Mouse (Mus musculus) liver, embryonic 14.5 days (tissue): ENCODE measurements around the gene Ppp4r4. TPM values are rescaled to one million over a fixed set of nuclear protein-coding genes. Genes with fewer than 3 reads are reported as not detected.

ENCODE experiments used
- ATAC-seq: fragments of 200-750 bp; cut with Nextera tagmentation; 2 replicates; pipeline ENCODE4 v1.8.0; 2017; ENCODE audit warnings: moderate number of reproducible peaks, mild to moderate bottlenecking, moderate library complexity; ENCODE audit not compliant: insufficient read depth
- DNase-seq, 3 experiments: peaks; one replicate each; pipeline ENCODE4 v3.0.0-alpha.2; 2012 to 2013; ENCODE audit warnings: low read depth in 3 of 3, low spot score in 3 of 3
- H3K27ac ChIP-seq: fragments of 300-500 bp; sonication (generic); 2 replicates; pipeline ENCODE4 v1.5.1; 2014; ENCODE audit warnings: moderate library complexity, mild to moderate bottlenecking, control low read depth, inconsistent platforms
- H3K27me3 ChIP-seq: fragments of 300-500 bp; sonication (generic); 2 replicates; pipeline ENCODE4 v1.6.1; 2014; ENCODE audit warnings: mild to moderate bottlenecking, low read length, moderate library complexity; ENCODE audit not compliant: control insufficient read depth, insufficient read depth
- H3K36me3 ChIP-seq: fragments of 300-500 bp; sonication (generic); replicated peaks from 2 replicates; pipeline ENCODE4 v1.6.1; 2014; ENCODE audit warnings: low read depth; ENCODE audit not compliant: control insufficient read depth, insufficient read depth
- H3K4me1 ChIP-seq, 2 experiments: fragments of 200-500 bp in 1 of 2; fragments of 300-500 bp in 1 of 2; sonication (generic) in 1 of 2; replicated peaks; 2 replicates each; pipeline ENCODE4 v1.6.1; 2012 to 2014; ENCODE audit warnings: antibody characterized with exemption in 1 of 2, inconsistent platforms in 1 of 2, low read length in 1 of 2; ENCODE audit not compliant: control insufficient read depth in 2 of 2, insufficient read depth in 2 of 2
- H3K4me2 ChIP-seq: fragments of 300-500 bp; sonication (generic); 2 replicates; pipeline ENCODE4 v1.6.1; 2014; ENCODE audit warnings: low read depth, mild to moderate bottlenecking, control low read depth, moderate library complexity
- H3K4me3 ChIP-seq, 2 experiments: fragments of 200-500 bp in 1 of 2; fragments of 300-500 bp in 1 of 2; sonication (generic) in 1 of 2; 2 replicates each; pipeline ENCODE4 v1.5.1; 2012 to 2014; ENCODE audit warnings: low read depth in 2 of 2, low read length in 2 of 2, mild to moderate bottlenecking in 2 of 2, control low read depth in 1 of 2, inconsistent platforms in 1 of 2, moderate library complexity in 1 of 2; ENCODE audit not compliant: insufficient read depth in 1 of 2
- H3K9ac ChIP-seq: fragments of 300-500 bp; sonication (generic); replicated peaks from 2 replicates; pipeline ENCODE4 v1.6.1; 2014; ENCODE audit warnings: mild to moderate bottlenecking, control low read depth, moderate library complexity
- H3K9me3 ChIP-seq: fragments of 300-500 bp; sonication (generic); 2 replicates; pipeline ENCODE4 v1.6.1; 2016; ENCODE audit warnings: low read length, mixed read lengths; ENCODE audit not compliant: control insufficient read depth
- CTCF ChIP-seq: IDR thresholded peaks from 2 replicates; pipeline ENCODE4 v1.5.1; 2016; ENCODE audit warnings: antibody characterized with exemption, low read depth, control low read depth
- EP300 ChIP-seq: IDR thresholded peaks from 2 replicates; pipeline ENCODE4 v1.6.1; 2016; ENCODE audit warnings: antibody characterized with exemption, low read depth
- WGBS: fragments of 180-500 bp; shearing (Covaris S2); extraction: QIAGEN DNeasy Blood & Tissue Kit; methylation state at CpG from one replicate; pipeline ENCODE4 v1.1.7; 2014; ENCODE audit not compliant: insufficient replicate concordance; 5-methylcytosine and 5-hydroxymethylcytosine counted together
- polyA plus RNA-seq, 2 experiments: library from polyadenylated mRNA; depleted of rRNA in 1 of 2; stranded (reverse) in 1 of 2; unstranded in 1 of 2; fragments of >200 nt; fragmentation: Nextera tagmentation in 1 of 2; extraction: Ambion mirVana in 1 of 2; gene quantifications; 2 replicates each; pipeline versions ENCODE4 v1.2.1 to v1.2.3; 2012 to 2014

The Ppp4r4 gene
- polyA plus RNA-seq, 2 experiments = 0.79 to 0.94 TPM

DNA sequence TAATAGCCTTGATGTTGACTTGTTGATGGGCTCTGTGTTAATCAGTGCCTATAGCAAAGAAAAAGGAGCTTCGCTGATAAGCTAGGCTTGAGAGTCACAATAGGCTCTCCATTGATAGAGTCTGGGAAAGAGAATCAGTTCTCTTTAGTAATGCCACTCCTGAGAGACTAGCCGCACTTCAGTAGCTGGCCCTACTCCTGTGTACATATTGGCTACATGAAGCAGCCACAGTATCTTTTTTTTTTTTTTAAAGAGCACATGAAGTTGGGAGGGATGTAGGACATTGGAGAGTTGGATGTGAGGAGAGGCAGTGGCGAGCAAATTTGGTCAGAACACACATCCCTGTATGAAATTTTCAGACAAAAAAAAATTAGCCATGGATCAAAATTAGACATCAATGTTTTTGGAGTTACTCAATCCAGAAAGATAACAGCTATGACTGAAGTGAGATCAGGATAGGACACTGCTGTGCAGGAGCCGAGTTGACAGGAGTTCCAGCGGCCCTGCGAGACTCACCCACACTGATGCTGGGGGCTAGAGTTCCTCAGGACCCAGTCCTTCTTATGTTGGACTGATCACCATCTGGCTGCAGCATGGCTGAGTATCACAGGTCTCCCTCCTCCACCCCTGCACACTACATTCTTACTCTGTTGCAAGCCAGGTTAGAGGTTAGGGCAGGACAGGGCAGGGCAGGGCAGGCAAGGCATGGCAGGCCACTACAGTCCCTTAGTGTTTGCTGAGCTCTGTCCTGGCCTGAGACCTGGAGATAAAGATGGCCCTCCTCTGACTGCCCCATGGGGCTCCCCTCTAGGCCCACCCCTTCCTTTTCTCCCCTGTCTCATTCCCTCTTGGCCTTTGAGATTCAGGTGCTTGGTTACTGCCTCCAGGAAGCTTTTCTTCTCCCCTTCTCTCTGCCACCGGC is 123.3 kb downstream of the Ppp4r4 start:
- H3K4me3 ChIP-seq = peak overlapping the region; percentile 28 to 46
- no peaks in the 10 kb centered on the region for H3K27me3 ChIP-seq
- H3K9me3 ChIP-seq = no peaks in the 10 kb centered on the region
- H3K36me3 ChIP-seq = no peaks in the 10 kb centered on the region
- peaks cover 0 to 4% of the 10 kb centered on the region in 2 experiments; a peak in 2 of 4 replicates for H3K4me1 ChIP-seq
- no peak overlapping the region for H3K9ac ChIP-seq
- DNase-seq = no peak
- ATAC-seq = peak; percentile 44; the same call in 1 of the 2 replicates
- TF ChIP-seq CTCF = no peak
- no peak for TF ChIP-seq EP300
- no peak overlapping the region for H3K27ac ChIP-seq
- H3K4me2 ChIP-seq = peak overlapping the region; percentile 53
- 56% methylated on average over 7 of the region's 7 CpGs for WGBS

DNA sequence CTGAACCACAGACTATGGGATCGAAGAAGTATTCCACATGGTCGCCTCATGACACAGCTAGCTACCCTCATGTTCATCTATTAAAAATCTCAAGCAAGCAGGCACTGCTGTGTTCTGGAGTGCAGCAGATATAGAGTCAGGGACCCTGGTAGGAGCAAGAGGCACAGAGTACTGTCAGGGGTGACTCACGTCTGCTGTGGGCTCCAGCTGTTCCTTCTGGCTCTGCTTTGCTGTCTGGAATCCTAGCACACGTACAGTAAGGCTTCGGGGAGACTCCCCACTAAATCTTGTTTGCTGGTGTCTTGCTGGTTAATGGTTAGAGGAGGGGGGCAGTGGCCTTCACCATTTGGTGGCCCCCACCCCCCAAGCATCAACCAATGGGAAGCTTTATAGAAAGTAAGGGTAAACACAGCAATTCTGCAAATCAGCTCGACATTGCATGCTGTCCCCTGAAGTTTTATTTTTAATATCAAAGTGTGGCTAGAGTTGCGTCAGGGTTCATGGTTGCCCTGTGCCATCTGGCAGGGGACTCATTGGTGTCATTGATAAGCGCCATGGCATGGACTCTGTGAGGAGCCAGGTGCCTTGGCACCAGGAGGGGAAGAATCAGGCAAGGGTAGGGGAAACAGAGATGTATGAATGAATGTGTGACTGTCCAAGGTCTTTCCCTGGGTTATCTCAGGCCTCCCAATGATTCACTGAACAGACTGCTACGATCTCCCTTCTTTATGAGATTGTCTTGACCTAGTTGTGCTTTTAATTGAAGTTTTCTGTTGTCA is 125.0 kb downstream of the Ppp4r4 start, which contains the start of gene Serpina6:
Gene Serpina6, minus strand, starts transcription at position 365 of the 779 bp plus-strand sequence.
- DNase-seq (peak in 2 of 3 experiments; percentile 24 to 31), ATAC-seq (peak; percentile 56)
- Histone ChIP-seq H3K4me2 (peak within 1 kb of the TSS; percentile 53), H3K27me3 (no peaks in the 10 kb centered on the region), H3K27ac (no peak within 1 kb of the TSS), H3K9ac (0 out of 2 replicates have a peak within 1 kb of the TSS, but pooled peaks have one; percentile 5), H3K4me1 (peaks cover 0 to 4% of the 10 kb centered on the region in 2 experiments; a peak in 2 of 4 replicates), H3K9me3 (no peaks in the 10 kb centered on the region), H3K4me3 (peak within 1 kb of the TSS; percentile 28 to 46), H3K36me3 (no peaks in the 10 kb centered on the region)
- WGBS = 46% methylated on average over 9 of the region's 9 CpGs
- TF ChIP-seq EP300 (no peak), CTCF (no peak)

DNA sequence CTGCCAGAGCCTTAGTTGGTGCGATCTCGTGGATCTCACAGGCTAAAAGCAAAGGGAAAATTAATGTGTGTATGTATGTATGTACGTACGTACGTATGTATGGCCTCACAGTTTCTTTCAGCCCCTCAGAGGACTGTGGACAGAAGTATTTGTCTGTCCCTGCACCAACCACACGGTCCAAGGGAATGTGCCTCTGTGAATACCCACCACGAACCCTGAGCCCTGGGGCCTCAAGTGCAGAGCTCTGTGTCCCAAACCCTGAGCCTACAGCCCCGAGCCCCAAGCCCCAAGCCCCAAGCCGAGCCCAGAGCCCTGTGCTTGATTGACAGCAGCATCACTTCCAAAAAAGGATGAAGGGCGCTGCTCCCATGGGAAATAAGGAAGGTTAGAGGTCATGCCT is 125.9 kb downstream of the Ppp4r4 start:
- H3K4me2 ChIP-seq = no peak overlapping the region
- H3K4me3 ChIP-seq = no peak overlapping the region
- ATAC-seq (no peak), DNase-seq (no peak)
- H3K27me3 ChIP-seq = no peaks in the 10 kb centered on the region
- WGBS = 54% methylated on average over 10 of the region's 10 CpGs
- no peak overlapping the region for H3K9ac ChIP-seq
- no peak overlapping the region for H3K27ac ChIP-seq
- H3K4me1 ChIP-seq = peaks cover 0 to 6% of the 10 kb centered on the region in 2 experiments; a peak in 2 of 4 replicates
- TF ChIP-seq CTCF (no peak), EP300 (no peak)
- no peaks in the 10 kb centered on the region for H3K9me3 ChIP-seq
- no peaks in the 10 kb centered on the region for H3K36me3 ChIP-seq

DNA sequence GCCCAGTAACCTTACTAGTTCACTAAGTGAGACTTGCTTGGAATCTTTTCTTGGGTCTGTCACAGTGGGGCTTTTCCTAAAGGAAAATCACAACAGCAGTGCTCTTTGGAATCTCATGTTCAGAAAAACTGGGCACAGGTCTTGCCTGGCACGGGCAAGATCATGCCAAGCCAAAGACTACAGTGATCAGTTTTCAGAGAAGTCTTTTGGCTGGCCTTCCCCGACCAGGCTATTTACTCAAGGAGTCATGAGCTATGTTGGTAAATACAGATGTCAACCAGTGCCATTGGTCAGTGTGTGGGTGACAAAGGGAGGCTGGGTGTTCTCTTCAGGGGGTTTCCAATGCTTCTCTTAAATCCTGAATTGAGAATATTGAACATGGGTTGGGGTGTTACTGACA is 127.1 kb downstream of the Ppp4r4 start:
- H3K4me1 ChIP-seq = peaks cover 0 to 6% of the 10 kb centered on the region in 2 experiments; a peak in 2 of 4 replicates
- H3K9ac ChIP-seq = no peak overlapping the region
- no peaks in the 10 kb centered on the region for H3K36me3 ChIP-seq
- 63% methylated on average over 2 of the region's 2 CpGs for WGBS
- no peak overlapping the region for H3K4me2 ChIP-seq
- DNase-seq (no peak), ATAC-seq (no peak)
- no peak overlapping the region for H3K27ac ChIP-seq
- TF ChIP-seq EP300 (no peak), CTCF (no peak)
- H3K27me3 ChIP-seq = no peaks in the 10 kb centered on the region
- H3K9me3 ChIP-seq = no peaks in the 10 kb centered on the region
- no peak overlapping the region for H3K4me3 ChIP-seq
